Mouse (Mus musculus): Measurements from ENCODE around the gene Atp5k. TPM values are rescaled to one million over a fixed set of nuclear protein-coding genes. Genes with fewer than 3 reads are reported as not detected.

Atp5k gene
- polyA plus RNA-seq, 1 experiment = 33.6 TPM

GRCm38 (mm10) chr5:108386449-108386848, 47.8 kb downstream of the Atp5k start:
- Histone ChIP-seq H3K4me1 (ENCODE audit: control insufficient read depth, insufficient read depth, low read length) (no peaks in the 10 kb centered on the region), H3K4me3 (replicated peaks; ENCODE audit: extremely low read depth, low read depth, low read length) (no peak overlapping the region)
- no peak for DNase-seq
- WGBS = 63% methylated on average over 4 of the region's 4 CpGs
- no peak for TF ChIP-seq CTCF (IDR thresholded peaks at IDR 0.05; ENCODE audit: insufficient read depth, low read length)
- TF ChIP-seq POLR2A (IDR thresholded peaks at IDR 0.05; ENCODE audit: borderline replicate concordance, extremely low read depth, low read depth, low read length) = no peak

- WGBS = 80% methylated on average over 2 of the region's 2 CpGs
- TF ChIP-seq POLR2A (IDR thresholded peaks at IDR 0.05; ENCODE audit: borderline replicate concordance, extremely low read depth, low read depth, low read length) (no peak), CTCF (IDR thresholded peaks at IDR 0.05; ENCODE audit: insufficient read depth, low read length) (no peak)
- Histone ChIP-seq H3K4me3 (replicated peaks; ENCODE audit: extremely low read depth, low read depth, low read length) (no peak overlapping the region), H3K4me1 (ENCODE audit: control insufficient read depth, insufficient read depth, low read length) (no peaks in the 10 kb centered on the region)
- no peak for DNase-seq
Measured at GRCm38 (mm10) chr5:108385632-108386031, 48.6 kb downstream of the Atp5k start.

Other genes starting within 250 kb of the Atp5k start
- 16.6 and 19.2 TPM in 2 replicates for gene Dr1, start 165.6 kb downstream of the Atp5k start, polyA plus RNA-seq (2012; rRNA removed)
- gene Pigg, start 121.8 kb downstream of the Atp5k start, polyA plus RNA-seq (2012; rRNA removed) = 9.9 and 12.4 TPM in 2 replicates
- gene Gm42517, start 66.5 kb downstream of the Atp5k start, polyA plus RNA-seq (2012; rRNA removed) = 1.7 and 2.3 TPM in 2 replicates
- gene Pde6b, start 46.1 kb downstream of the Atp5k start, polyA plus RNA-seq (2012; rRNA removed) = not detected in 2 replicates
- 6.8 and 9.7 TPM in 2 replicates for gene Mfsd7a, start 14.4 kb upstream of the Atp5k start, polyA plus RNA-seq (2012; rRNA removed)
- 7.4 and 11.1 TPM in 2 replicates for gene Pcgf3, start 26.8 kb upstream of the Atp5k start, polyA plus RNA-seq (2012; rRNA removed)
- 0.05 and 0.19 TPM in 2 replicates for gene Cplx1, start 115.6 kb upstream of the Atp5k start, polyA plus RNA-seq (2012; rRNA removed)
- gene Gak, start 195.3 kb upstream of the Atp5k start, polyA plus RNA-seq (2012; rRNA removed) = 78.8 and 87.5 TPM in 2 replicates
- gene Tmem175, start 195.3 kb upstream of the Atp5k start, polyA plus RNA-seq (2012; rRNA removed) = 32.0 and 50.5 TPM in 2 replicates
- gene Idua, start 225.9 kb upstream of the Atp5k start, polyA plus RNA-seq (2012; rRNA removed) = 28.4 and 34.5 TPM in 2 replicates
- 24.5 and 27.5 TPM in 2 replicates for gene Dgkq, start 235.2 kb upstream of the Atp5k start, polyA plus RNA-seq (2012; rRNA removed)
- gene Slc26a1, start 241.1 kb upstream of the Atp5k start, polyA plus RNA-seq (2012; rRNA removed) = 0.05 and 0.11 TPM in 2 replicates